Mouse (Mus musculus): ENCODE measurements around the gene Fthl17b.
"Not testable (repeated sequence)": the region's sequence is repeated elsewhere in the genome, so short reads cannot be mapped to it uniquely, and the experiment has no call there.

Fthl17b gene

GRCm38 (mm10) chrX:8962875-8963274 lies at the start of gene Fthl17b:
Fthl17b (minus strand) TSS chrX:8962975.
- not testable (repeated sequence) for DNase-seq

GRCm38 (mm10) chrX:8986655-8987054 lies 23.9 kb upstream of the Fthl17b start, which contains the start of gene Fthl17d:
Fthl17d (minus strand) TSS chrX:8986755.
- DNase-seq = not testable (repeated sequence)

- not testable (repeated sequence) for DNase-seq
Measured at GRCm38 (mm10) chrX:8976459-8976858, 13.7 kb upstream of the Fthl17b start, which contains the start of gene Fthl17c. Fthl17c (minus strand) TSS chrX:8976559.

GRCm38 (mm10) chrX:8964618-8965017 lies 1.8 kb upstream of the Fthl17b start:
- peak; percentile 4 to 23 for DNase-seq

- peak; percentile 90 to 94 for DNase-seq
Measured at GRCm38 (mm10) chrX:8948130-8948805, 14.5 kb downstream of the Fthl17b start.

GRCm38 (mm10) chrX:8944041-8944440 lies 18.7 kb downstream of the Fthl17b start:
- no peak for DNase-seq

GRCm38 (mm10) chrX:8927308-8927707 lies 35.5 kb downstream of the Fthl17b start:
- no peak for DNase-seq

GRCm38 (mm10) chrX:8921813-8922607 lies 40.8 kb downstream of the Fthl17b start:
- peak; percentile 2 to 31 for DNase-seq

GRCm38 (mm10) chrX:8921080-8921479 lies 41.7 kb downstream of the Fthl17b start:
- no peak for DNase-seq
